Mouse (Mus musculus) lung, embryonic 16.5 days (tissue): ENCODE results near the gene Ebpl. TPM values are rescaled to one million over a fixed set of nuclear protein-coding genes. Genes with fewer than 3 reads are reported as not detected.

Experiments
- ATAC-seq: fragments of 200-750 bp; cut with Nextera tagmentation; 2 replicates; pipeline ENCODE4 v1.8.0; 2017; ENCODE audit warnings: low read depth, mild to moderate bottlenecking, moderate library complexity
- H3K27ac ChIP-seq: fragments of 300-500 bp; sonication (generic); 2 replicates; pipeline ENCODE4 v1.5.1; 2014; ENCODE audit warnings: mild to moderate bottlenecking, control low read depth, low read length
- H3K27me3 ChIP-seq: fragments of 300-500 bp; sonication (generic); 2 replicates; pipeline ENCODE4 v1.6.1; 2014; ENCODE audit warnings: low read depth, low read length, mixed read lengths; ENCODE audit not compliant: control insufficient read depth, insufficient read depth
- H3K36me3 ChIP-seq: fragments of 300-500 bp; sonication (generic); 2 replicates; pipeline ENCODE4 v1.6.1; 2014; ENCODE audit warnings: low read length; ENCODE audit not compliant: control insufficient read depth, insufficient read depth
- H3K4me1 ChIP-seq: fragments of 300-500 bp; sonication (generic); replicated peaks from 2 replicates; pipeline ENCODE4 v1.6.1; 2014; ENCODE audit warnings: low read length, mixed read lengths; ENCODE audit not compliant: control insufficient read depth, insufficient read depth
- H3K4me2 ChIP-seq: fragments of 300-500 bp; sonication (generic); 2 replicates; pipeline ENCODE4 v1.6.1; 2014; ENCODE audit warnings: low read depth, low read length, control low read depth
- H3K4me3 ChIP-seq: fragments of 300-500 bp; sonication (generic); 2 replicates; pipeline ENCODE4 v1.5.1; 2014; ENCODE audit warnings: mild to moderate bottlenecking, low read length, control low read depth
- H3K9ac ChIP-seq: fragments of 300-500 bp; sonication (generic); 2 replicates; pipeline ENCODE4 v1.6.1; 2014; ENCODE audit warnings: low read length, control low read depth
- H3K9me3 ChIP-seq: fragments of 300-500 bp; sonication (generic); 2 replicates; pipeline ENCODE4 v1.6.1; 2016; ENCODE audit warnings: low read length; ENCODE audit not compliant: control insufficient read depth
- WGBS: fragments of 180-500 bp; shearing (Covaris S2); extraction: QIAGEN DNeasy Blood & Tissue Kit; methylation state at CpG from one replicate; pipeline ENCODE4 v1.1.7; 2014; 5-methylcytosine and 5-hydroxymethylcytosine counted together
- polyA plus RNA-seq: library from polyadenylated mRNA; unstranded; fragments of >200 nt; fragmentation: Nextera tagmentation; extraction: Ambion mirVana; gene quantifications from 2 replicates; pipeline ENCODE4 v1.2.1, GENCODE M21; 2015

Ebpl gene
- 7.3 TPM in 2 replicates for polyA plus RNA-seq

DNA sequence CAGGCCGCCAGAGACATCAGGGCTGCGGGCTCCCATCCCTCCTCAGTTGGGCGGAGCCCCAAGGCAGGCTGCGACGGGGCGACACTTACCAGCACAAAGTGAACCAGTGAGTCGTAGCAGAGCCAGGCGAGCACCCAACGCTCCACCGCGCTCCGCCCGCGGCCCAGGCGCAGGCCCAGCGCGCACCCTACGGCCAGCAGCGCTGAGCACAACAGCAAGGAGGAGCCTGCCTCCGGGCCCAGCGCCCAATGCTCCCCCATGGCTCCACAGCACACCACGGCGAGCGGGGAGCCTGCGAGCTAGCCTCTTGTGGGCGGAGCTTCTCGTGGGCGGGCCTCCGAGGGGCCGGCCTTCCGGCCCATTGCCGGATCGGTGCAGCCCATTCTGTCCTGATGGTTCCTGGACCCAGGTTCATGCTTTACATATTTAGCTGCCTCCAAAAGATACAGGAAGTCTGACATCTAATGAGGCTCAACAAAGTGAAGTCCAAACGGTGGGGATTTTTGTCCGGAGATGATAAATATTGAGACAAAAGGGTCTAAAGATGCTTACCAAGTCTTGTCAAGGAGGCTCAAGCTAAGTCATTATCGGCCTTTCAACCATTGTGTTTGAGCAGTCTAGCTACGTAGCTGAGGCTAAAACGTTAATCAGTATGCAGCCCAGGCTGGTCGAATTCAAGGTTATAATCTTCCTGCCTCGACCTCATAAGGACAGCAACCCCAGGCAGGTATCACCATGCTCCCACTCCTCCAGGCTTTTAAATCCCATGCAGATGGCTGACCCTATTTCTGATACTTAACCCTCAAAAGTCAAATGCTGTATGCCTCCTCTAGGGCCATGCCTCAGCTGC is at the start of gene Ebpl:
Gene Ebpl (minus strand): TSS at position 309 of the 850 bp plus-strand sequence.
- peak within 1 kb of the TSS; percentile 67 for H3K4me2 ChIP-seq

DNA sequence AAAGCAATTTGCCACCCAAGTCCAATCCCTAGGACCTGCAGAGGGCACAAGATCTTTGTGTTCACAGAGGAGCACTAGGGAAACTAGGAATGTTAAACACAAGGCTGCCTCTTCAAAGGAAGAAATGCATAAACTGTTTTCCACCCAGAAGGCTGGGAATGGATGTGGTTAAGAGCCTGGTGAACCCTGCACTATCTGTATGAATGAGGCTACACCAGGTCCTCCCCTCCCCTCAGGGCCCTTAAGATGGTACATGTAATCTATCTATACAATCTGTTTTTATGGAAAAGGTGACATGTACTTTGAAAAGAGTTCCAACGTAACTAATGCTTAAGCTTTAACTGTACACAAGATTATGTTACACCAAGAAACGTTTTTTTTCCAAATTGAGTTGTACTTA is 49.8 kb upstream of the Ebpl start:
- H3K9ac ChIP-seq = no peak overlapping the region
- peaks cover 5% of the 10 kb centered on the region for H3K4me1 ChIP-seq
- no peaks in the 10 kb centered on the region for H3K9me3 ChIP-seq
- no peaks in the 10 kb centered on the region for H3K27me3 ChIP-seq
- H3K27ac ChIP-seq = no peak overlapping the region
- H3K4me3 ChIP-seq = no peak overlapping the region
- 56% methylated on average over 2 of the region's 2 CpGs for WGBS
- H3K36me3 ChIP-seq = no peaks in the 10 kb centered on the region
- no peak for ATAC-seq
- no peak overlapping the region for H3K4me2 ChIP-seq

More for the DNA sequence above, at the start of gene Ebpl:
- Histone ChIP-seq H3K27ac (peak within 1 kb of the TSS; percentile 87), H3K36me3 (no peaks in the 10 kb centered on the region; the same call in 1 of the 2 replicates), H3K9ac (peak within 1 kb of the TSS; percentile 86), H3K9me3 (no peaks in the 10 kb centered on the region), H3K27me3 (no peaks in the 10 kb centered on the region), H3K4me3 (peak within 1 kb of the TSS; percentile 68), H3K4me1 (0 out of 2 replicates have a peak, but pooled peaks cover 3% of the 10 kb centered on the region)
- ATAC-seq = peak; percentile 98
- under 1% methylated on average over 40 of the region's 40 CpGs for WGBS

GRCm38 (mm10) chr14:61407055-61407454 is 46.8 kb upstream of the Ebpl start:
- peaks cover 3% of the 10 kb centered on the region for H3K36me3 ChIP-seq
- WGBS = 86% methylated on average over 3 of the region's 3 CpGs

DNA sequence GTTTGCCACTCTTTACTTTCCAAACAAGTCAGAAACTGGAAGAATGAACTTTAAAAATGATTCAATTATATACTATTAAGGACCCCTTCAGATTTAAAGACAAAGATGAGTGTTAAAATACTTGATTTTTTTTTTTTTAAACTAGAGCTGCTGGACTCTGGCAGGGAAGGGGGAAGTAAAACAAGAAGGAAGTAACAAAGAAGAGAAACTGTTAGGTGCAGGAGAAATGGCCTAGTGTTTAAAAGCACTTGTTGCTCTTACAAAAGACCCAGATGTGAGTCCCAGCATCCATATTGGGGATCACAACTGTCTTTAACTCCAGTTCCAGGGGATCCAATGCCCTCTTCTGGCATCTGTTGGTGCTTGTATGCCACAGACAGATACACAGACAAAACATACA is 45.5 kb upstream of the Ebpl start:
- H3K27ac ChIP-seq = no peak overlapping the region
- ATAC-seq = no peak
- H3K4me2 ChIP-seq = no peak overlapping the region
- H3K4me1 ChIP-seq = peaks cover 5% of the 10 kb centered on the region; the same call in 1 of the 2 replicates
- H3K4me3 ChIP-seq = no peak overlapping the region
- H3K27me3 ChIP-seq = no peaks in the 10 kb centered on the region
- peaks cover 8% of the 10 kb centered on the region for H3K36me3 ChIP-seq
- H3K9me3 ChIP-seq = no peaks in the 10 kb centered on the region
- H3K9ac ChIP-seq = no peak overlapping the region

More at GRCm38 (mm10) chr14:61407055-61407454, 46.8 kb upstream of the Ebpl start:
- peaks cover 5% of the 10 kb centered on the region for H3K4me1 ChIP-seq
- H3K4me2 ChIP-seq = no peak overlapping the region
- no peak overlapping the region for H3K27ac ChIP-seq
- H3K9me3 ChIP-seq = no peaks in the 10 kb centered on the region
- ATAC-seq = no peak
- no peaks in the 10 kb centered on the region for H3K27me3 ChIP-seq
- no peak overlapping the region for H3K9ac ChIP-seq
- H3K4me3 ChIP-seq = no peak overlapping the region

- no peak overlapping the region for H3K4me3 ChIP-seq
- H3K4me1 ChIP-seq = 0 out of 2 replicates have a peak, but pooled peaks cover 1% of the 10 kb centered on the region
- H3K27me3 ChIP-seq = no peaks in the 10 kb centered on the region
- 87% methylated on average over 3 of the region's 3 CpGs for WGBS
- H3K9ac ChIP-seq = no peak overlapping the region
- no peak for ATAC-seq
- no peaks in the 10 kb centered on the region for H3K9me3 ChIP-seq
- H3K36me3 ChIP-seq = peaks cover 8% of the 10 kb centered on the region
- H3K27ac ChIP-seq = no peak overlapping the region
- H3K4me2 ChIP-seq = no peak overlapping the region
Observed at GRCm38 (mm10) chr14:61404941-61405340, 44.7 kb upstream of the Ebpl start.

GRCm38 (mm10) chr14:61394745-61395144 is 34.5 kb upstream of the Ebpl start:
- ATAC-seq = no peak
- no peaks in the 10 kb centered on the region for H3K9me3 ChIP-seq
- H3K9ac ChIP-seq = no peak overlapping the region
- no peak overlapping the region for H3K4me3 ChIP-seq
- no peak overlapping the region for H3K27ac ChIP-seq
- WGBS = 75% methylated on average over 6 of the region's 6 CpGs
- no peaks in the 10 kb centered on the region for H3K27me3 ChIP-seq
- no peaks in the 10 kb centered on the region for H3K4me1 ChIP-seq
- H3K4me2 ChIP-seq = no peak overlapping the region
- H3K36me3 ChIP-seq = peaks cover 8% of the 10 kb centered on the region

DNA sequence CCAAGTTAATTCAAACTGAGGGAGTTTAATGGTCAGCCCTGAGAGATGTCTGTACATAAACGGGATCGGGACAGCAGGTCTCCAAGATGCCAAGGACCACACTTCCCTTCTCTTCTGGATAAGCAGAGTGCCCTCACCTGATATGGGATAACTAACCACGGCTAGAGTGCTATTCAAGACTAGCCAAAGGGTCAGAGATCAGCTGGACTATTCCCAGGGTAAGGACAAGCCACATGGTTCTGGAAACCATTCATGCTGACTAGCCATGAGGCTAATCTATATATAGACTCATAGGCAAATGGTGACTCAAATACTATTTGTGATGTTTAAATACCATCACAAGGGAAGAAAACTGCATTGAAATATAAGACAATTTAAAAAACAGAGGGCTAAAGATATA is 30.3 kb upstream of the Ebpl start:
- H3K4me1 ChIP-seq = no peaks in the 10 kb centered on the region
- no peak for ATAC-seq
- H3K9ac ChIP-seq = no peak overlapping the region
- peaks cover 8% of the 10 kb centered on the region for H3K36me3 ChIP-seq
- no peaks in the 10 kb centered on the region for H3K9me3 ChIP-seq
- no peak overlapping the region for H3K4me3 ChIP-seq
- no peak overlapping the region for H3K27ac ChIP-seq
- WGBS = 79% methylated on average over 3 of the region's 3 CpGs
- H3K27me3 ChIP-seq = no peaks in the 10 kb centered on the region
- no peak overlapping the region for H3K4me2 ChIP-seq

DNA sequence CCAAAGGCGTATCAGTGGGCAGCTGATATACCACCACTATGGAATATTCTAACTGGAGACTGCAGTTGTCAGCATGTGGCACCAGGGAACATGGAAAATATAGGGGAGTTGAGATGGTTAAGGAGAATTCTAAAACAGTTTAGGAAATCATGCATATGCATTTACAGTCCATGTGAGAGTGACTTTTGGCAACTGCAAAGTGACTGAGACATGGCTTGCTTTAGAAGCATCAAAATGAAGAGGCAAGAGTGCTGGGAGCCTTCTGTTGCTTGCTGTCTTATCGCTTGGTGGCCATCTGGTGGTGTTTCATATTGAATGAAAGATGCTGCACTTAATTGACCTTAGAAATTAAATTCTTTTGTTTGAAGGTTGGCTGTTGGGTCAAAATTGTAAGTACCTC is 7.1 kb upstream of the Ebpl start:
- 91% methylated on average over 2 of the region's 2 CpGs for whole genome bisulfite sequencing
- Histone ChIP-seq H3K4me3 (no peak overlapping the region), H3K9me3 (no peaks in the 10 kb centered on the region), H3K4me2 (no peak overlapping the region), H3K27me3 (no peaks in the 10 kb centered on the region), H3K27ac (no peak overlapping the region), H3K36me3 (peaks cover 13% of the 10 kb centered on the region), H3K9ac (no peak overlapping the region), H3K4me1 (no peaks in the 10 kb centered on the region)
- no peak for ATAC-seq

- ATAC-seq = no peak
- Histone ChIP-seq H3K9ac (no peak overlapping the region), H3K4me3 (no peak overlapping the region), H3K9me3 (no peaks in the 10 kb centered on the region), H3K36me3 (peaks cover 6% of the 10 kb centered on the region), H3K4me2 (no peak overlapping the region), H3K27me3 (no peaks in the 10 kb centered on the region), H3K27ac (no peak overlapping the region), H3K4me1 (0 out of 2 replicates have a peak, but pooled peaks cover 3% of the 10 kb centered on the region)
- WGBS = 83% methylated on average over 3 of the region's 3 CpGs
Observed at GRCm38 (mm10) chr14:61364656-61365055, 4.4 kb upstream of the Ebpl start.
